7 mouse cellular contexts compared by ENCODE assay signal in the genomic region with DNA sequence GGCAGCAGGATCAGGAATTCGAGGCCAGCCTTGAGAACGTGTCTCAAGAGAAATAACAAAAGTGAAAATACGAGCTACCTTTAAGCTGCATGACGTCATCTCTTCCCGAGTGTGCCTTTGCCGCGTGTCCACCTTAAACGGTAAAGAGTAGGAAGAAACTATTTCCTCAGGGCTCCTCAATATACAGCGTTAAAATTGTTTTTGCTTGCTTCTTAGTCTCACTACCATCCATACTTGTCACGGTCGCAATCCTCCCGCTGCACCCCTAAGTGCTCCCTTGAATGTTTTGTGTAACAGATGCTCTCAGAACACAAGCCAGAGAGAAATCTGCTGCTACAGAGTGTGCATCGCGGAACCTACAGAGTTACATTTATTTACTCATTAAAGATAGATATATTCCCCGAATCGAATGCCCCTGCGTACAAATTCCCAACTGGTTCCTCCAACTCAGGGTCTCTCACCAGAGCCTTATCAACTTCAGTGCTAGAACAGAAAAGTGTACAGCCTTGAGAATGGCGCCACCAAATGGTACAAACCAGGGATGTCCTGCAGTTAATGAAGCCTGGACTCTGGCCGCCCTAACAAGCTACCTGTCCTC. TPM values are rescaled to one million over a fixed set of nuclear protein-coding genes. Genes with fewer than 3 reads are reported as not detected.
DNase-seq lines count a peak whose midpoint lies in the region; ATAC-seq and TF ChIP-seq lines count a peak whose summit lies in the region.

No protein-coding gene starts in this region.

- ATAC-seq in granulocyte monocyte progenitor cell, adult 5-6 weeks (replicated peaks; ENCODE audit: poor library complexity, severe bottlenecking), result peak; percentile 66
- peak; percentile 64 for ATAC-seq in intestine, postnatal 0 days

- H3K27ac ChIP-seq in embryonic facial prominence, embryonic 10.5 days (replicated peaks), result peak overlapping the region; percentile 90
- peak overlapping the region; percentile 51 for H3K27ac ChIP-seq in intestine, postnatal 0 days (ENCODE audit: low read depth, low read length)
- peak overlapping the region; percentile 87 for H3K27ac ChIP-seq in midbrain, embryonic 10.5 days (replicated peaks)

- peaks cover 16% of the 10 kb centered on the region for H3K4me1 ChIP-seq in embryonic facial prominence, embryonic 10.5 days
- peaks cover 2% of the 10 kb centered on the region; the same call in 1 of the 2 replicates for H3K4me1 ChIP-seq in intestine, postnatal 0 days (replicated peaks; ENCODE audit: control insufficient read depth, insufficient read depth, low read length)
- peaks cover 13% of the 10 kb centered on the region for H3K4me1 ChIP-seq in midbrain, embryonic 10.5 days

- H3K9ac ChIP-seq in intestine, postnatal 0 days (ENCODE audit: low read depth, low read length), result peak overlapping the region; percentile 75

- intact Hi-C loops in left cerebral cortex, postnatal 36 days (cut with DNase I), result loop anchor here (5.0 kb wide), 1 partner anchor 470 kb away; no protein-coding TSS in a partner anchor

- WGBS in embryonic facial prominence, embryonic 10.5 days, result under 1% methylated on average over 19 of the region's 19 CpGs
- 1% methylated on average over 19 of the region's 19 CpGs for WGBS in intestine, postnatal 0 days
- WGBS in midbrain, embryonic 10.5 days, result under 1% methylated on average over 19 of the region's 19 CpGs

- H3K36me3 ChIP-seq in embryonic facial prominence, embryonic 10.5 days (replicated peaks), result no peaks in the 10 kb centered on the region
- H3K36me3 ChIP-seq in intestine, postnatal 0 days (ENCODE audit: control insufficient read depth, insufficient read depth), result no peaks in the 10 kb centered on the region
- H3K36me3 ChIP-seq in midbrain, embryonic 10.5 days, result no peaks in the 10 kb centered on the region

- H3K27me3 ChIP-seq in embryonic facial prominence, embryonic 10.5 days (replicated peaks; ENCODE audit: low read depth, poor library complexity, severe bottlenecking), result no peaks in the 10 kb centered on the region
- H3K27me3 ChIP-seq in intestine, postnatal 0 days (replicated peaks; ENCODE audit: control insufficient read depth, insufficient read depth, low read length), result no peaks in the 10 kb centered on the region
- no peaks in the 10 kb centered on the region for H3K27me3 ChIP-seq in midbrain, embryonic 10.5 days (ENCODE audit: low read depth, poor library complexity, severe bottlenecking)

- peak; percentile 92 for TF ChIP-seq CTCF in intestine, postnatal 0 days (IDR thresholded peaks at IDR 0.05; ENCODE audit: low read depth)

- H3K4me2 ChIP-seq in intestine, postnatal 0 days (replicated peaks; ENCODE audit: low read depth), result peak overlapping the region; percentile 94

- DNase-seq in adrenal gland, postnatal 14 days, result peak; percentile 80
- peak; percentile 69 for DNase-seq in embryonic facial prominence, embryonic 10.5 days (ENCODE audit: low spot score)
- DNase-seq in left cerebral cortex, postnatal 36 days (ENCODE audit: low spot score in 2 of 2), result peak; percentile 37 to 65
- peak; percentile 74 for DNase-seq in midbrain, embryonic 10.5 days (ENCODE audit: low spot score)
- DNase-seq in right cerebral cortex, postnatal 36 days (ENCODE audit: low spot score in 2 of 2), result peak; percentile 52 to 64

- H3K4me3 ChIP-seq in embryonic facial prominence, embryonic 10.5 days, result peak overlapping the region; percentile 90
- H3K4me3 ChIP-seq in intestine, postnatal 0 days (ENCODE audit: low read depth, low read length), result peak overlapping the region; percentile 77
- H3K4me3 ChIP-seq in midbrain, embryonic 10.5 days, result peak overlapping the region; percentile 92

- 0 out of 2 replicates have a peak, but pooled peaks cover 3% of the 10 kb centered on the region for H3K9me3 ChIP-seq in embryonic facial prominence, embryonic 10.5 days
- no peaks in the 10 kb centered on the region for H3K9me3 ChIP-seq in intestine, postnatal 0 days (ENCODE audit: control insufficient read depth)
- no peaks in the 10 kb centered on the region for H3K9me3 ChIP-seq in midbrain, embryonic 10.5 days (replicated peaks)

RNA-seq across cellular contexts. Expression of a gene that starts 0.7 kb away (rescaled TPM):
- 13.2 and 14.4 TPM in 2 replicates for total RNA-seq in adrenal gland, postnatal 14 days (2021)
- polyA plus RNA-seq in embryonic facial prominence, embryonic 10.5 days (2016; fragmentation: Nextera tagmentation; extraction: Ambion mirVana), result 15.8 and 16.5 TPM in 2 replicates
- 7.3 and 9.8 TPM in 2 replicates for total RNA-seq in granulocyte monocyte progenitor cell, adult 5-6 weeks (2014; fragmentation: Nextera tagmentation)
- 9.3 and 10.0 TPM in 2 replicates for total RNA-seq in granulocyte monocyte progenitor cell, adult 5-6 weeks (2017)
- 2.6 and 3.2 TPM in 2 replicates for polyA plus RNA-seq in intestine, postnatal 0 days (2015; fragmentation: Nextera tagmentation; extraction: Ambion mirVana)
- total RNA-seq in left cerebral cortex, postnatal 36 days (2021), result 10 to 100 TPM; 37.2 to 37.9 TPM
- 14.0 and 17.1 TPM in 2 replicates for polyA plus RNA-seq in midbrain, embryonic 10.5 days (2016; fragmentation: Nextera tagmentation; extraction: Ambion mirVana)

RNA-seq across cellular contexts. Expression of a gene that starts 19.0 kb away (rescaled TPM):
- not detected in 2 replicates for total RNA-seq in adrenal gland, postnatal 14 days (2021)
- 0.61 and 0.92 TPM in 2 replicates for polyA plus RNA-seq in embryonic facial prominence, embryonic 10.5 days (2016; fragmentation: Nextera tagmentation; extraction: Ambion mirVana)
- not detected in 2 replicates for total RNA-seq in granulocyte monocyte progenitor cell, adult 5-6 weeks (2014; fragmentation: Nextera tagmentation)
- total RNA-seq in granulocyte monocyte progenitor cell, adult 5-6 weeks (2017), result not detected in 2 replicates
- polyA plus RNA-seq in intestine, postnatal 0 days (2015; fragmentation: Nextera tagmentation; extraction: Ambion mirVana), result not detected in 2 replicates
- total RNA-seq in left cerebral cortex, postnatal 36 days (2021), result 1 to 10 TPM in 1 of 2 experiments, under 1 TPM in 1; 0.35 to 1.1 TPM
- 0.77 and 0.82 TPM in 2 replicates for polyA plus RNA-seq in midbrain, embryonic 10.5 days (2016; fragmentation: Nextera tagmentation; extraction: Ambion mirVana)

Comparison
In these comparisons a context has a peak if more than half of its experiments do, and no peak if none do; other contexts are left out.
1. Peak in every context shown above with its lines: DNase-seq, ATAC-seq, H3K4me3 ChIP-seq and H3K27ac ChIP-seq.